Mouse (Mus musculus): Measurements from ENCODE around the gene P2ry6. TPM values are rescaled to one million over a fixed set of nuclear protein-coding genes. Genes with fewer than 3 reads are reported as not detected.

Gene P2ry6
- total RNA-seq, 1 experiment, result 0.45 TPM

- TF ChIP-seq CHD2 (IDR thresholded peaks at IDR 0.05; ENCODE audit: low read depth, low read length), result no peak
- no peak for TF ChIP-seq MAFK (IDR thresholded peaks at IDR 0.05; ENCODE audit: insufficient read depth, low read depth, low read length)
- TF ChIP-seq HCFC1 (IDR thresholded peaks at IDR 0.05; ENCODE audit: borderline replicate concordance, insufficient read depth, low read length), result no peak
- TF ChIP-seq ZC3H11A (IDR thresholded peaks at IDR 0.05; ENCODE audit: borderline replicate concordance, low read depth, low read length), result no peak
- TF ChIP-seq ZNF384 (IDR thresholded peaks at IDR 0.05; ENCODE audit: low read depth, low read length), result no peak
- H3K36me3 ChIP-seq (ENCODE audit: control insufficient read depth, insufficient read depth, low read length, poor library complexity, severe bottlenecking), result no peaks in the 10 kb centered on the region
- no peak overlapping the region; the same call in 1 of the 2 replicates for H3K9ac ChIP-seq (ENCODE audit: insufficient read depth, low read depth, low read length, poor library complexity, severe bottlenecking)
- H3K27ac ChIP-seq (ENCODE audit: insufficient read depth, low read depth, low read length, poor library complexity, severe bottlenecking), result no peak overlapping the region
- no peak for DNase-seq (ENCODE audit: low read depth, low spot score)
- peaks cover 2 to 18% of the 10 kb centered on the region in 2 experiments; a peak in 1 of 4 replicates for H3K4me1 ChIP-seq (ENCODE audit: control insufficient read depth in 2 of 2, insufficient read depth in 2 of 2, low read length in 2 of 2, poor library complexity in 1 of 2)
- in situ Hi-C loops (cut with MboI; ENCODE audit: low sequenced_read_pairs in 2 of 2, unreplicated experiment in 2 of 2), result loop anchor here in 1 of 2 experiments (5.0 kb wide), 1 partner anchor 49 kb away; no protein-coding TSS in a partner anchor
- peak overlapping the region; percentile 31 to 37 for H3K4me3 ChIP-seq (ENCODE audit: insufficient read depth in 1 of 2, low read depth in 1 of 2, low read length in 2 of 2, poor library complexity in 1 of 2, severe bottlenecking in 1 of 2)
- no peaks in the 10 kb centered on the region for H3K9me3 ChIP-seq (ENCODE audit: control insufficient read depth, insufficient read depth, low read depth, low read length)
Observed at GRCm38 (mm10) chr7:100998578-100998960, 24.1 kb upstream of the P2ry6 start.

GRCm38 (mm10) chr7:100997951-100998577, 23.6 kb upstream of the P2ry6 start:
- H3K9ac ChIP-seq (ENCODE audit: insufficient read depth, low read depth, low read length, poor library complexity, severe bottlenecking), result no peak overlapping the region; the same call in 1 of the 2 replicates
- peak overlapping the region; percentile 31 to 37 for H3K4me3 ChIP-seq (ENCODE audit: insufficient read depth in 1 of 2, low read depth in 1 of 2, low read length in 2 of 2, poor library complexity in 1 of 2, severe bottlenecking in 1 of 2)
- no peak for DNase-seq (ENCODE audit: low read depth, low spot score)

GRCm38 (mm10) chr7:100997215-100997614, 22.8 kb upstream of the P2ry6 start:
- Histone ChIP-seq H3K27ac (ENCODE audit: insufficient read depth, low read depth, low read length, poor library complexity, severe bottlenecking) (no peak overlapping the region), H3K9ac (ENCODE audit: insufficient read depth, low read depth, low read length, poor library complexity, severe bottlenecking) (no peak overlapping the region), H3K4me3 (ENCODE audit: insufficient read depth in 1 of 2, low read depth in 1 of 2, low read length in 2 of 2, poor library complexity in 1 of 2, severe bottlenecking in 1 of 2) (no peak overlapping the region), H3K9me3 (ENCODE audit: control insufficient read depth, insufficient read depth, low read depth, low read length) (no peaks in the 10 kb centered on the region), H3K36me3 (ENCODE audit: control insufficient read depth, insufficient read depth, low read length, poor library complexity, severe bottlenecking) (no peaks in the 10 kb centered on the region), H3K4me1 (ENCODE audit: control insufficient read depth in 2 of 2, insufficient read depth in 2 of 2, low read length in 2 of 2, poor library complexity in 1 of 2) (peaks cover under 1 to 6% of the 10 kb centered on the region in 2 experiments; a peak in 1 of 4 replicates)
- in situ Hi-C loops (cut with MboI; ENCODE audit: low sequenced_read_pairs in 2 of 2, unreplicated experiment in 2 of 2), result loop anchor here in 1 of 2 experiments (5.0 kb wide), 1 partner anchor 50 kb away; no protein-coding TSS in a partner anchor
- DNase-seq (ENCODE audit: low read depth, low spot score), result no peak
- TF ChIP-seq ZC3H11A (IDR thresholded peaks at IDR 0.05; ENCODE audit: borderline replicate concordance, low read depth, low read length) (no peak), HCFC1 (IDR thresholded peaks at IDR 0.05; ENCODE audit: borderline replicate concordance, insufficient read depth, low read length) (no peak), CHD2 (IDR thresholded peaks at IDR 0.05; ENCODE audit: low read depth, low read length) (no peak), ZNF384 (IDR thresholded peaks at IDR 0.05; ENCODE audit: low read depth, low read length) (no peak), MAFK (IDR thresholded peaks at IDR 0.05; ENCODE audit: insufficient read depth, low read depth, low read length) (no peak)

More at GRCm38 (mm10) chr7:100997951-100998577, 23.6 kb upstream of the P2ry6 start:
- Histone ChIP-seq H3K9me3 (ENCODE audit: control insufficient read depth, insufficient read depth, low read depth, low read length) (no peaks in the 10 kb centered on the region), H3K4me1 (ENCODE audit: control insufficient read depth in 2 of 2, insufficient read depth in 2 of 2, low read length in 2 of 2, poor library complexity in 1 of 2) (peaks cover 2 to 14% of the 10 kb centered on the region in 2 experiments; a peak in 1 of 4 replicates), H3K27ac (ENCODE audit: insufficient read depth, low read depth, low read length, poor library complexity, severe bottlenecking) (no peak overlapping the region), H3K36me3 (ENCODE audit: control insufficient read depth, insufficient read depth, low read length, poor library complexity, severe bottlenecking) (no peaks in the 10 kb centered on the region)
- in situ Hi-C loops (cut with MboI; ENCODE audit: low sequenced_read_pairs in 2 of 2, unreplicated experiment in 2 of 2), result loop anchor here in 1 of 2 experiments (5.0 kb wide), 1 partner anchor 49 kb away; no protein-coding TSS in a partner anchor
- no peak for TF ChIP-seq ZNF384 (IDR thresholded peaks at IDR 0.05; ENCODE audit: low read depth, low read length)
- no peak for TF ChIP-seq HCFC1 (IDR thresholded peaks at IDR 0.05; ENCODE audit: borderline replicate concordance, insufficient read depth, low read length)
- TF ChIP-seq MAFK (IDR thresholded peaks at IDR 0.05; ENCODE audit: insufficient read depth, low read depth, low read length), result no peak

GRCm38 (mm10) chr7:100995951-100996350, 21.5 kb upstream of the P2ry6 start:
- H3K4me1 ChIP-seq (ENCODE audit: control insufficient read depth in 2 of 2, insufficient read depth in 2 of 2, low read length in 2 of 2, poor library complexity in 1 of 2), result peaks cover 0 to 5% of the 10 kb centered on the region in 2 experiments; a peak in 1 of 4 replicates
- H3K9me3 ChIP-seq (ENCODE audit: control insufficient read depth, insufficient read depth, low read depth, low read length), result no peaks in the 10 kb centered on the region
- H3K9ac ChIP-seq (ENCODE audit: insufficient read depth, low read depth, low read length, poor library complexity, severe bottlenecking), result no peak overlapping the region
- in situ Hi-C loops (cut with MboI; ENCODE audit: low sequenced_read_pairs in 2 of 2, unreplicated experiment in 2 of 2), result loop anchor here in 1 of 2 experiments (5.0 kb wide), 1 partner anchor 51 kb away; no protein-coding TSS in a partner anchor
- DNase-seq (ENCODE audit: low read depth, low spot score), result no peak
- no peak for TF ChIP-seq ZC3H11A (IDR thresholded peaks at IDR 0.05; ENCODE audit: borderline replicate concordance, low read depth, low read length)
- no peak for TF ChIP-seq HCFC1 (IDR thresholded peaks at IDR 0.05; ENCODE audit: borderline replicate concordance, insufficient read depth, low read length)
- TF ChIP-seq ZNF384 (IDR thresholded peaks at IDR 0.05; ENCODE audit: low read depth, low read length), result no peak
- TF ChIP-seq CHD2 (IDR thresholded peaks at IDR 0.05; ENCODE audit: low read depth, low read length), result no peak
- TF ChIP-seq MAFK (IDR thresholded peaks at IDR 0.05; ENCODE audit: insufficient read depth, low read depth, low read length), result no peak
- no peaks in the 10 kb centered on the region for H3K36me3 ChIP-seq (ENCODE audit: control insufficient read depth, insufficient read depth, low read length, poor library complexity, severe bottlenecking)
- no peak overlapping the region for H3K27ac ChIP-seq (ENCODE audit: insufficient read depth, low read depth, low read length, poor library complexity, severe bottlenecking)
- H3K4me3 ChIP-seq (ENCODE audit: insufficient read depth in 1 of 2, low read depth in 1 of 2, low read length in 2 of 2, poor library complexity in 1 of 2, severe bottlenecking in 1 of 2), result no peak overlapping the region

Data from ES-E14 (cell line).